Mouse (Mus musculus) heart, postnatal 0 days (tissue): ENCODE measurements around the gene Kctd11. TPM values are rescaled to one million over a fixed set of nuclear protein-coding genes. Genes with fewer than 3 reads are reported as not detected.
A peak's percentile ranks its signal among the peaks of the same experiment; 100 is the strongest.

Source experiments
- ATAC-seq: fragments of 200-750 bp; cut with Nextera tagmentation; 2 replicates; pipeline ENCODE4 v1.8.0; 2017; ENCODE audit warnings: low read depth, moderate number of reproducible peaks, moderate library complexity; ENCODE audit not compliant: insufficient read depth
- DNase-seq: peaks from one replicate; pipeline ENCODE4 v3.0.0-alpha.2; 2016; ENCODE audit warnings: low spot score
- H3K27ac ChIP-seq: fragments of 300-500 bp; sonication (generic); 2 replicates; pipeline ENCODE4 v1.5.1; 2014; ENCODE audit warnings: low read depth, mild to moderate bottlenecking
- H3K27me3 ChIP-seq: fragments of 300-500 bp; sonication (generic); 2 replicates; pipeline ENCODE4 v1.6.1; 2014; ENCODE audit warnings: low read length, mixed read lengths; ENCODE audit not compliant: control insufficient read depth, insufficient read depth
- H3K36me3 ChIP-seq: fragments of 300-500 bp; sonication (generic); replicated peaks from 2 replicates; pipeline ENCODE4 v1.6.1; 2014; ENCODE audit warnings: low read length, mixed read lengths; ENCODE audit not compliant: control insufficient read depth, insufficient read depth
- H3K4me1 ChIP-seq: fragments of 300-500 bp; sonication (generic); 2 replicates; pipeline ENCODE4 v1.6.1; 2014; ENCODE audit warnings: antibody characterized with exemption; ENCODE audit not compliant: control insufficient read depth, insufficient read depth
- H3K4me2 ChIP-seq: fragments of 300-500 bp; sonication (generic); 2 replicates; pipeline ENCODE4 v1.6.1; 2014; ENCODE audit warnings: low read depth, mild to moderate bottlenecking, low read length, moderate library complexity
- H3K4me3 ChIP-seq: fragments of 300-500 bp; sonication (generic); 2 replicates; pipeline ENCODE4 v1.5.1; 2014; ENCODE audit warnings: low read depth, low read length
- H3K9ac ChIP-seq: fragments of 300-500 bp; sonication (generic); replicated peaks from 2 replicates; pipeline ENCODE4 v1.6.1; 2014; ENCODE audit warnings: low read depth, low read length, mixed read lengths
- H3K9me3 ChIP-seq: fragments of 300-500 bp; sonication (generic); replicated peaks from 2 replicates; pipeline ENCODE4 v1.6.1; 2016; ENCODE audit warnings: low read length; ENCODE audit not compliant: control insufficient read depth
- CTCF ChIP-seq: IDR thresholded peaks from 2 replicates; pipeline ENCODE4 v1.5.1; 2016; ENCODE audit warnings: antibody characterized with exemption, control low read depth, low read depth
- EP300 ChIP-seq: IDR thresholded peaks from 2 replicates; pipeline ENCODE4 v1.6.1; 2016; ENCODE audit warnings: antibody characterized with exemption, low read depth
- WGBS: fragments of 180-500 bp; shearing (Covaris S2); extraction: QIAGEN DNeasy Blood & Tissue Kit; methylation state at CpG from one replicate; pipeline ENCODE4 v1.1.7; 2014; 5-methylcytosine and 5-hydroxymethylcytosine counted together
- polyA plus RNA-seq: library from polyadenylated mRNA; unstranded; fragments of >200 nt; fragmentation: Nextera tagmentation; extraction: Ambion mirVana; gene quantifications from 2 replicates; pipeline ENCODE4 v1.2.1, GENCODE M21; 2015
- total RNA-seq: library from RNA; depleted of rRNA; stranded (reverse); fragments of >200 nt; gene quantifications from 2 replicates; pipeline ENCODE4 v1.2.3, GENCODE M21; 2014; ENCODE audit warnings: low replicate concordance

The Kctd11 gene
- total and polyA plus RNA-seq, 2 experiments from 2014 or later, result 2.3 to 9.4 TPM

DNA sequence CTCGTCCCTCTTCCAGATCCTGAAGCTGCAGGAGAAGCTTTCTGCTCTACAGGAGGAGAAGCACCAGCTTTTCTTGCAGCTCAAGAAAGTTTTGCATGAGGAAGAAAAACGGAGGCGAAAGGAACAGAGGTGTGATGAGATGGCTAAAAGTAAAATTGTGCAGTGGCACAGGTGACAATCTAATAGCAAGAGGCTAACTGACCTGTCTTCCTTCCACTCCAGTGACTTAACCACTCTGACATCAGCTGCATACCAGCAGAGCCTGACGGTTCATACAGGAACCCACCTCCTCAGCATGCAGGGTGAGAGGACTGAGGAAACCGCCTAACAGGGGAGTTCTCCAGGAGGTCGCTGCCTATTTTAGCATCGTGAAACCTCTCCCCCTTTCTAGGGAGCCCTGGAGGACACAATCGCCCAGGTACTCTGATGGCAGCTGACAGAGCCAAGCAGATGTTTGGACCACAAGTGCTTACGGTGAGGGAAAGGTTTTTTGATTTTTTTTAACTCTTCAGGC is 33.8 kb upstream of the Kctd11 start:
- Histone ChIP-seq H3K27me3 (no peaks in the 10 kb centered on the region), H3K36me3 (peaks cover 71% of the 10 kb centered on the region), H3K27ac (no peak overlapping the region), H3K4me2 (peak overlapping the region; percentile 94), H3K9me3 (no peaks in the 10 kb centered on the region), H3K4me3 (peak overlapping the region; percentile 89), H3K4me1 (peaks cover 24% of the 10 kb centered on the region), H3K9ac (no peak overlapping the region)
- TF ChIP-seq CTCF, result no peak
- TF ChIP-seq EP300, result no peak
- no peak for ATAC-seq
- DNase-seq, result no peak
- WGBS, result 32% methylated on average over 9 of the region's 9 CpGs

GRCm38 (mm10) chr11:69914372-69914764 is 33.2 kb upstream of the Kctd11 start:
- peaks cover 77% of the 10 kb centered on the region for H3K36me3 ChIP-seq
- 1% methylated on average over 17 of the region's 17 CpGs for WGBS
- H3K4me2 ChIP-seq, result peak overlapping the region; percentile 94
- peak overlapping the region; percentile 88 for H3K27ac ChIP-seq
- H3K9me3 ChIP-seq, result no peaks in the 10 kb centered on the region
- H3K9ac ChIP-seq, result peak overlapping the region; percentile 82
- DNase-seq, result no peak
- H3K4me1 ChIP-seq, result peaks cover 21% of the 10 kb centered on the region
- H3K27me3 ChIP-seq, result no peaks in the 10 kb centered on the region
- no peak for TF ChIP-seq CTCF
- no peak for TF ChIP-seq EP300
- peak; percentile 2; the same call in 1 of the 2 replicates for ATAC-seq
- H3K4me3 ChIP-seq, result peak overlapping the region; percentile 89

GRCm38 (mm10) chr11:69913554-69914371 is 32.6 kb upstream of the Kctd11 start, which contains the start of gene Gps2:
Gene Gps2 (plus strand): TSS chr11:69913888.
- ATAC-seq (peak; percentile 90), DNase-seq (peak; percentile 94)
- TF ChIP-seq CTCF, result no peak
- TF ChIP-seq EP300, result no peak; the same call in 1 of the 2 replicates
- Histone ChIP-seq H3K9me3 (no peaks in the 10 kb centered on the region), H3K4me1 (peaks cover 16% of the 10 kb centered on the region), H3K36me3 (peaks cover 79% of the 10 kb centered on the region), H3K9ac (peak within 1 kb of the TSS; percentile 82), H3K27me3 (no peaks in the 10 kb centered on the region), H3K4me2 (peak within 1 kb of the TSS; percentile 94), H3K4me3 (peak within 1 kb of the TSS; percentile 89), H3K27ac (peak within 1 kb of the TSS; percentile 88)
- WGBS, result 2% methylated on average over 61 of the region's 61 CpGs

- Histone ChIP-seq H3K27ac (peak overlapping the region; percentile 88), H3K36me3 (peaks cover 79% of the 10 kb centered on the region), H3K9ac (peak overlapping the region; percentile 82), H3K27me3 (no peaks in the 10 kb centered on the region), H3K4me3 (peak overlapping the region; percentile 89; the same call in 1 of the 2 replicates), H3K4me2 (peak overlapping the region; percentile 94), H3K9me3 (no peaks in the 10 kb centered on the region), H3K4me1 (peaks cover 16% of the 10 kb centered on the region)
- TF ChIP-seq EP300 (no peak), CTCF (no peak)
- ATAC-seq (no peak), DNase-seq (no peak)
- WGBS, result 70% methylated on average over 15 of the region's 15 CpGs
Measured at GRCm38 (mm10) chr11:69912716-69913530, 31.7 kb upstream of the Kctd11 start.

- no peak for DNase-seq
- Histone ChIP-seq H3K9ac (no peak overlapping the region), H3K4me1 (peaks cover 16% of the 10 kb centered on the region), H3K4me2 (no peak overlapping the region), H3K27ac (no peak overlapping the region), H3K9me3 (no peaks in the 10 kb centered on the region), H3K4me3 (no peak overlapping the region), H3K27me3 (no peaks in the 10 kb centered on the region), H3K36me3 (peaks cover 79% of the 10 kb centered on the region)
- ATAC-seq, result no peak
- 84% methylated on average over 6 of the region's 6 CpGs for WGBS
- TF ChIP-seq CTCF, result no peak
- TF ChIP-seq EP300, result no peak
Measured at GRCm38 (mm10) chr11:69911701-69912100, 30.5 kb upstream of the Kctd11 start.
